Mouse (Mus musculus): Measurements from ENCODE around the gene Hyal3.

- no peak for TF ChIP-seq CTCF (IDR thresholded peaks at IDR 0.05; ENCODE audit: low read depth)
- no peak for TF ChIP-seq EP300 (optimal IDR thresholded peaks at IDR 0.05)
Observed at GRCm38 (mm10) chr9:107596619-107597569, 16.3 kb downstream of the Hyal3 start.

Measured in stomach, postnatal 0 days (tissue).